Mouse (Mus musculus) lung, postnatal 0 days (tissue): ENCODE measurements around the gene Catsper4. TPM values are rescaled to one million over a fixed set of nuclear protein-coding genes. Genes with fewer than 3 reads are reported as not detected.
A peak's percentile ranks its signal among the peaks of the same experiment; 100 is the strongest.
"Not testable (repeated sequence)": the region's sequence is repeated elsewhere in the genome, so short reads cannot be mapped to it uniquely, and the experiment has no call there.

Experiments
- ATAC-seq: fragments of 200-750 bp; cut with Nextera tagmentation; 2 replicates; pipeline ENCODE4 v1.8.0; 2017; ENCODE audit warnings: moderate library complexity
- DNase-seq: peaks from one replicate; pipeline ENCODE4 v3.0.0-alpha.2; 2016; ENCODE audit warnings: low spot score
- H3K27ac ChIP-seq: fragments of 300-500 bp; sonication (generic); 2 replicates; pipeline ENCODE4 v1.5.1; 2014; ENCODE audit warnings: antibody characterized with exemption, mild to moderate bottlenecking, low read length, mixed read lengths
- H3K27me3 ChIP-seq: fragments of 300-500 bp; sonication (generic); replicated peaks from 2 replicates; pipeline ENCODE4 v1.6.1; 2014; ENCODE audit warnings: low read length, mixed read lengths; ENCODE audit not compliant: insufficient read depth
- H3K36me3 ChIP-seq: fragments of 300-500 bp; sonication (generic); 2 replicates; pipeline ENCODE4 v1.6.1; 2014; ENCODE audit warnings: low read length, mixed read lengths; ENCODE audit not compliant: insufficient read depth
- H3K4me1 ChIP-seq: fragments of 300-500 bp; sonication (generic); 2 replicates; pipeline ENCODE4 v1.6.1; 2014; ENCODE audit warnings: antibody characterized with exemption, low read depth, low read length, mixed read lengths; ENCODE audit not compliant: insufficient read depth
- H3K4me2 ChIP-seq: fragments of 300-500 bp; sonication (generic); replicated peaks from 2 replicates; pipeline ENCODE4 v1.6.1; 2014; ENCODE audit warnings: low read depth, mild to moderate bottlenecking, low read length, moderate library complexity, mixed read lengths
- H3K4me3 ChIP-seq: fragments of 300-500 bp; sonication (generic); 2 replicates; pipeline ENCODE4 v1.5.1; 2014; ENCODE audit warnings: low read depth, low read length
- H3K9ac ChIP-seq: fragments of 300-500 bp; sonication (generic); replicated peaks from 2 replicates; pipeline ENCODE4 v1.6.1; 2014; ENCODE audit warnings: low read depth, mild to moderate bottlenecking
- H3K9me3 ChIP-seq: fragments of 300-500 bp; sonication (generic); 2 replicates; pipeline ENCODE4 v1.6.1; 2016; ENCODE audit warnings: low read length, mixed read lengths
- CTCF ChIP-seq: IDR thresholded peaks from 2 replicates; pipeline ENCODE4 v1.5.1; 2016; ENCODE audit warnings: antibody characterized with exemption, mild to moderate bottlenecking
- EP300 ChIP-seq: IDR thresholded peaks from 2 replicates; pipeline ENCODE4 v1.6.1; 2016; ENCODE audit warnings: antibody characterized with exemption, mild to moderate bottlenecking, control low read depth
- WGBS: fragments of 180-500 bp; shearing (Covaris S2); extraction: QIAGEN DNeasy Blood & Tissue Kit; methylation state at CpG from one replicate; pipeline ENCODE4 v1.1.7; 2014; 5-methylcytosine and 5-hydroxymethylcytosine counted together
- polyA plus RNA-seq: library from polyadenylated mRNA; unstranded; fragments of >200 nt; fragmentation: Nextera tagmentation; extraction: Ambion mirVana; gene quantifications from 2 replicates; pipeline ENCODE4 v1.2.1, GENCODE M21; 2015

Catsper4 gene
- polyA plus RNA-seq: 0.25 and 0.33 TPM in 2 replicates

DNA sequence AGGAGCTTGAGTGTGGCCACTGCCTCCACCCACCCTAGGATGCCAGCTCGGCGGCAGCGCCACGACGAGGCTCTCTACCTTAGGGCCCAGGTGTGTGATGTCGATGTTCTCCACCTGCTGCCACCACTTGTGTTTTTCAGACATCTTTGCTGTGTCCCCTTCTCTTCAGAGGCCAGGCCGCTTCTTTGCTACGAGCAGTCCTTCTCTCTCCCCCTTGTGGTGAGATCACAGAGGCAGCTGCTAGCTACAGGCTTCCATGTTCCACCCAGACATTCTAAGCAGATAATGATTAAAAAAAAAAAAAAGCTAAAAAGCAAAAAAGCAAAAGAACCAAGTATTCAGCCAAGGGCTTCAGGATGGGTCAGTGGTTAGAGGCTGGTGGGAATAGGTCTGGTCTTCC lies at the start of gene Catsper4:
Catsper4 (minus strand) TSS at position 190 of the 400 bp plus-strand sequence.
- TF ChIP-seq CTCF (peak; percentile 37), EP300 (no peak)
- ATAC-seq (no peak), DNase-seq (no peak)
- Histone ChIP-seq H3K36me3 (no peaks in the 10 kb centered on the region), H3K27ac (no peak within 1 kb of the TSS), H3K9me3 (no peaks in the 10 kb centered on the region), H3K4me2 (no peak within 1 kb of the TSS), H3K4me3 (no peak within 1 kb of the TSS), H3K27me3 (no peaks in the 10 kb centered on the region), H3K4me1 (no peaks in the 10 kb centered on the region), H3K9ac (no peak within 1 kb of the TSS)
- WGBS: 71% methylated on average over 8 of the region's 8 CpGs

DNA sequence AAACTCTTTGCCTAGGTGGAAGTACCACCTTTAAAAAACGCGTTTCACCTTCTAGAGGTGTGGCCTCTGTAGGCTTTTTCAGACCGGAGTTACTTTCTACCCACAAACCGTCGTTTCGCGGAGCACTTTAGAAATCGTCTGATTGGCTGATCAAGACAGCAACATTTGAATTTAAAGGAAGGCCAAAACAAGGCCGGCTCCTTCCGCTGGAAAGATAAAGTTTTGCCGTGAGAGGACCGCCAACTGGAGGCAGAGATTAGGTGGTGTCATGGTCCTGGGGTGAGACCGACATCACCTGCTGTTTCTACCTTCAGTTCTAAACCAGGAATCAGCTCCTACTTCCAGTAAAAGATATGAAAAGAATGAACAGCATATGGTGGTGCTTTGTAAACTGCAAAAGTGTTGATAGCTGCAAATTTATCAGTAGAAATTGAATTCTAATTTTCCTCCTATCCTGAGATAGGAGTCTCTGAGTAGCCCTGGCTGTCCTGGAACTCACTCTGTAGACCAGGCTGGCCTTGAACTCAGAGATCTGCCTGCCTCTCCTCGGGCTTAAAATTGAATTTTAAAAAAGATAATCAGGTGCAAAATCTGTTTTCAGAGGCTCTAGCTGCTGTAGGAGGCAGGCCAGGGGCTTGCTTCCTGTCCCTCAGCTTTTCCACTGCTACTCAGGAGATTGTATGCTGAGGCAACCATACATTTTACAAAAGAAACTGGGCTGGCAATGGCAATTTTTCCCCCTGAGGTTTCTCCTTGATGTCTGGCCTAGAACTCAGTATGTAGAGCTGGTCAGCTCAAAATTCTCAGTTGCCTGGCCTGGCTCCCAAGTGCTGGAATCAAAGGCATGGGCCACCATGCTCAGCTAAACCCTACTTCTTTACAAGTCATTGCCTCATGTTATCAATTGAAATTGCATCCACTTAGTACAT lies 46.5 kb upstream of the Catsper4 start:
- DNase-seq (peak; percentile 75), ATAC-seq (peak; percentile 62)
- peak overlapping the region; percentile 21; the same call in 1 of the 2 replicates for H3K4me3 ChIP-seq
- no peak overlapping the region for H3K9ac ChIP-seq
- peaks cover 4% of the 10 kb centered on the region; the same call in 1 of the 2 replicates for H3K4me1 ChIP-seq
- H3K4me2 ChIP-seq: peak overlapping the region; percentile 40
- H3K36me3 ChIP-seq: peaks cover 13% of the 10 kb centered on the region
- no peaks in the 10 kb centered on the region for H3K27me3 ChIP-seq
- WGBS: 5% methylated on average over 14 of the region's 14 CpGs
- no peak for TF ChIP-seq CTCF
- TF ChIP-seq EP300: no peak
- peak overlapping the region; percentile 38; the same call in 1 of the 2 replicates for H3K27ac ChIP-seq
- H3K9me3 ChIP-seq: no peaks in the 10 kb centered on the region

DNA sequence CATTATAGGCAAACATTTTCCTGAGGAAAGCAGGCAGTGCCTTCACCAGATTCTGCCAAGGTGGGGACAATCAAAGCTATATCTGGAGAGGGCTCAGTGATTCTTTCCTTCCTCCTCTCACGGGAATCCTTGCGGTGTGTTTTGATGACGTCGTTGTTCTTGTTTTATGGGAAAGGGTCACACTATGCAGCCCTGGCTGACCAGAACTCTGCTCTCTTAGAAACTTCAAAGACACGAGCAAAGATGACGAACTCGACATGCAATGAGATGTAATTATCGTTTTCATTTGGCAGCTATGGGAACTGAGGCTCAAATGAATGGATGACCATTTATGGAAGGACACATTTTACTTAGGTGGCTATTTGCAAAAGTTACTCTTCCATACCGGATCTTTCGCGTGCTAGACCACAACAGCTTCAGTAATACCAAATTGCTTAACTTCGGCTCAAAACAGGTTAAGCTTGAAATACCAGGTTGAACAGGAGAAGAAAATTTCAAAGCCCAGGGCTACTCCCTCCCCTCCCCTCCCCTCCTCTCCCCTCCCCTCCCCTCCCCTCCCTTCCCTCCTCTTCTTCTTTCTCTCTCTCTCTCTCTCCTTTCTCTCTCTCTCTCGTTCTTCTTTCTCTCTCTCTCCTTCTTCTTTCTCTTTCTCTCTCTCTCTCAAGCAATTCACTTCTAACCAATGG lies 45.7 kb upstream of the Catsper4 start:
- no peaks in the 10 kb centered on the region for H3K27me3 ChIP-seq
- 11% methylated on average over 12 of the region's 13 CpGs for WGBS
- ATAC-seq: peak; percentile 59
- H3K4me1 ChIP-seq: peaks cover 4% of the 10 kb centered on the region; the same call in 1 of the 2 replicates
- no peaks in the 10 kb centered on the region for H3K9me3 ChIP-seq
- H3K27ac ChIP-seq: peak overlapping the region; percentile 38; the same call in 1 of the 2 replicates
- no peak overlapping the region for H3K9ac ChIP-seq
- H3K4me2 ChIP-seq: peak overlapping the region; percentile 40
- peak; percentile 73 for DNase-seq
- H3K4me3 ChIP-seq: peak overlapping the region; percentile 21; the same call in 1 of the 2 replicates
- TF ChIP-seq CTCF (no peak), EP300 (no peak)
- peaks cover 9% of the 10 kb centered on the region; the same call in 1 of the 2 replicates for H3K36me3 ChIP-seq

DNA sequence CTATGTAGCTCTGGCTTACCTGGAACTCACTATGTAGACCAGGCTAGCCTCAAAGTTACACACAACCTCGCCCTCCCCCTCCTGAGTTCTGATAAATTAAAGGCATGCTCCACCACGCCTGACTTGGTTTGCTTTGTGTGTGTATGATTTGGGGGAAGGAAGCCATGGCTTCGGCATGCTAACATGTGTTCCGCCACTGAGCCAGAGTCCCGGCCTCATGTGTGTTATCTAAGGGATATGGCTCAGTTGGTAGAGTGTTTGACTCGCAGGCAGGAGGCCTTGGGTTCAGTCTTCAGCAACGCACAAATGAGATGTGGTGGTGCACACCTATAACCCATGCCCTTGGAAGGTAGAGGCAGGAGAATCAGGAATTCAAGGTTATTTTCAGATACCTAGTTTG lies 44.8 kb upstream of the Catsper4 start:
- H3K27me3 ChIP-seq: no peaks in the 10 kb centered on the region
- DNase-seq (no peak), ATAC-seq (no peak)
- TF ChIP-seq CTCF: no peak
- no peak for TF ChIP-seq EP300
- WGBS: 80% methylated on average over 7 of the region's 7 CpGs
- no peak overlapping the region for H3K27ac ChIP-seq
- H3K9me3 ChIP-seq: no peaks in the 10 kb centered on the region
- H3K4me2 ChIP-seq: no peak overlapping the region
- H3K9ac ChIP-seq: no peak overlapping the region
- peaks cover 5% of the 10 kb centered on the region; the same call in 1 of the 2 replicates for H3K36me3 ChIP-seq
- no peak overlapping the region for H3K4me3 ChIP-seq
- peaks cover 4% of the 10 kb centered on the region; the same call in 1 of the 2 replicates for H3K4me1 ChIP-seq

- not testable (repeated sequence) for H3K4me2 ChIP-seq, H3K36me3 ChIP-seq, H3K27ac ChIP-seq, H3K9ac ChIP-seq, H3K27me3 ChIP-seq, H3K9me3 ChIP-seq, ATAC-seq, H3K4me1 ChIP-seq, H3K4me3 ChIP-seq
- peak; percentile 62 for TF ChIP-seq CTCF
- peak; percentile 5 for DNase-seq
These were observed 42.4 kb upstream of the Catsper4 start for GRCm38 (mm10) chr4:134269622-134270021.

GRCm38 (mm10) chr4:134268102-134268655 lies 41.0 kb upstream of the Catsper4 start:
- ATAC-seq (peak; percentile 35; the same call in 1 of the 2 replicates), DNase-seq (no peak)
- Histone ChIP-seq H3K27ac (no peak overlapping the region), H3K27me3 (no peaks in the 10 kb centered on the region), H3K36me3 (no peaks in the 10 kb centered on the region), H3K9me3 (no peaks in the 10 kb centered on the region), H3K9ac (no peak overlapping the region), H3K4me1 (peaks cover 4% of the 10 kb centered on the region; the same call in 1 of the 2 replicates), H3K4me3 (no peak overlapping the region), H3K4me2 (no peak overlapping the region)
- no peak for TF ChIP-seq EP300
- peak; percentile 29 for TF ChIP-seq CTCF
- WGBS: 71% methylated on average over 19 of the region's 19 CpGs
